Mouse (Mus musculus) forebrain, embryonic 14.5 days (tissue): ENCODE data around the gene AI854703. TPM values are rescaled to one million over a fixed set of nuclear protein-coding genes. Genes with fewer than 3 reads are reported as not detected.

Source experiments
- ATAC-seq: fragments of 200-750 bp; cut with Nextera tagmentation; 2 replicates; pipeline ENCODE4 v1.8.0; 2017; ENCODE audit warnings: mild to moderate bottlenecking, moderate library complexity
- DNase-seq: peaks from one replicate; pipeline ENCODE4 v3.0.0-alpha.2; 2015; ENCODE audit warnings: low spot score
- H3K27ac ChIP-seq: fragments of 300-500 bp; sonication (generic); 2 replicates; pipeline ENCODE4 v1.5.1; 2014; ENCODE audit warnings: low read depth, mild to moderate bottlenecking, control low read depth, low read length, moderate library complexity
- H3K27me3 ChIP-seq: fragments of 300-500 bp; sonication (generic); replicated peaks from 2 replicates; pipeline ENCODE4 v1.6.1; 2014; ENCODE audit warnings: low read length, control low read depth, mixed read lengths; ENCODE audit not compliant: control insufficient read depth, insufficient read depth
- H3K36me3 ChIP-seq: fragments of 300-500 bp; sonication (generic); 2 replicates; pipeline ENCODE4 v1.6.1; 2014; ENCODE audit warnings: low read length, control low read depth; ENCODE audit not compliant: control insufficient read depth, insufficient read depth
- H3K4me1 ChIP-seq: fragments of 300-500 bp; sonication (generic); 2 replicates; pipeline ENCODE4 v1.6.1; 2014; ENCODE audit warnings: antibody characterized with exemption, low read length, control low read depth; ENCODE audit not compliant: control insufficient read depth, insufficient read depth
- H3K4me2 ChIP-seq: fragments of 300-500 bp; sonication (generic); 2 replicates; pipeline ENCODE4 v1.6.1; 2014; ENCODE audit warnings: mild to moderate bottlenecking, control low read depth, low read length
- H3K4me3 ChIP-seq: fragments of 300-500 bp; sonication (generic); 2 replicates; pipeline ENCODE4 v1.5.1; 2014; ENCODE audit warnings: low read depth, low read length, control low read depth
- H3K9ac ChIP-seq: fragments of 300-500 bp; sonication (generic); 2 replicates; pipeline ENCODE4 v1.6.1; 2014; ENCODE audit warnings: mild to moderate bottlenecking, low read length, control low read depth, moderate library complexity
- H3K9me3 ChIP-seq: fragments of 300-500 bp; sonication (generic); replicated peaks from 2 replicates; pipeline ENCODE4 v1.6.1; 2016; ENCODE audit warnings: low read length, control low read depth, mixed read lengths; ENCODE audit not compliant: control insufficient read depth
- WGBS: fragments of 180-500 bp; shearing (Covaris S2); extraction: QIAGEN DNeasy Blood & Tissue Kit; methylation state at CpG from one replicate; pipeline ENCODE4 v1.1.7; 2014; 5-methylcytosine and 5-hydroxymethylcytosine counted together
- polyA plus RNA-seq: library from polyadenylated mRNA; unstranded; fragments of >200 nt; fragmentation: Nextera tagmentation; extraction: Ambion mirVana; gene quantifications from 2 replicates; pipeline ENCODE4 v1.2.1, GENCODE M21; 2014

AI854703 gene
- 8.2 and 9.7 TPM in 2 replicates for polyA plus RNA-seq

- Histone ChIP-seq H3K36me3 (peaks cover 6% of the 10 kb centered on the region; the same call in 1 of the 2 replicates), H3K4me1 (peaks cover 5% of the 10 kb centered on the region; the same call in 1 of the 2 replicates), H3K4me2 (peak within 1 kb of the TSS; percentile 73), H3K27ac (no peak within 1 kb of the TSS), H3K9me3 (no peaks in the 10 kb centered on the region), H3K9ac (peak within 1 kb of the TSS; percentile 55), H3K27me3 (peaks cover 17% of the 10 kb centered on the region), H3K4me3 (peak within 1 kb of the TSS; percentile 44)
- ATAC-seq, result no peak
- no peak for DNase-seq
- WGBS, result 17% methylated on average over 8 of the region's 8 CpGs
These were observed at the start of gene AI854703 for GRCm38 (mm10) chr6:48626464-48626863. Gene AI854703, plus strand, starts transcription at chr6:48626764.

DNA sequence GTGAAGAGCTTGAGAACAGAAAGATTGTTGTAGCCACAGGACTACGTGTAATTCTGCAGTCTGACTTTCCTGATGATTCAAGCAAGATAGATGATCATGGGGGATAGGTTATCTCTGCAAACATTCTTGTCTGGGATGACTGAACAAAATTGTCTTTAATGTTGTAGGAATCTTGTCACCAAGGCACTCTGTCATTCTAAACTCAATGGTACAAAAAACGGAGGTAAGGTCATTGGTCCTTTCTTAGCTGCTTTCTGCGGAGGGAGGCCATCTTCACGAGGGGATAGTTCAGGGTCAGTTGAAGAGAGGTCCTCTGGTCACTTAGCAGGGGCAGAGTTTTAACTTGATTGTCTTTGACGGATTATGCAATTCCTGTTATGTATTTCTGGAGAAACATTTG lies 47.8 kb upstream of the AI854703 start:
- H3K9ac ChIP-seq, result no peak overlapping the region
- no peak for DNase-seq
- 72% methylated on average over 5 of the region's 5 CpGs for WGBS

DNA sequence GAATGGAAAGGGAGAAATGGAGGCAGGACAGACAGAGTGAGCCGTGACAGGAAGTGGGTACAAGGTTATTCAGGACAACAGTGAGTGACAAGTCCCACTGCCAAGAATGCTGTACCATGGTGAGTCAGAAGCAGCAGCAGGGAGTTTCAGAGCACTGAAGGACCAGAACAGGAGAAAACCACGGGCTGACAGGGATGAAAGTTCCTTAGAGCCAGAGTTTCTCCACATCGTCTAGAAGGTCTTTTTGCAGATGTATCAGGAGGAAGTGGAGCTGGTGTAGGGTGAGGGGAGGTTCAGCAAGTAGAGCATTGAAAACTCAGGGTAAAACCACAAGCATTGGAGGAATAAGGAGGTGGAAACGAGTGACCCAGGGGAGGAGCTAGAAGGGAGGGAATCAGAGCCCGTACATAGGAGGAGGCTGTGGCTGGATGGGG lies 47.3 kb upstream of the AI854703 start:
- DNase-seq (no peak), ATAC-seq (no peak)
- no peaks in the 10 kb centered on the region for H3K4me1 ChIP-seq
- H3K36me3 ChIP-seq, result no peaks in the 10 kb centered on the region
- no peak overlapping the region for H3K4me2 ChIP-seq
- H3K9me3 ChIP-seq, result no peaks in the 10 kb centered on the region
- no peak overlapping the region for H3K4me3 ChIP-seq
- H3K27ac ChIP-seq, result no peak overlapping the region
- H3K9ac ChIP-seq, result no peak overlapping the region
- H3K27me3 ChIP-seq, result no peaks in the 10 kb centered on the region
- 42% methylated on average over 5 of the region's 5 CpGs for WGBS

More for the DNA sequence above, 47.8 kb upstream of the AI854703 start:
- H3K27me3 ChIP-seq, result no peaks in the 10 kb centered on the region
- H3K4me3 ChIP-seq, result no peak overlapping the region
- H3K4me1 ChIP-seq, result no peaks in the 10 kb centered on the region
- H3K36me3 ChIP-seq, result no peaks in the 10 kb centered on the region
- no peak overlapping the region for H3K4me2 ChIP-seq
- H3K27ac ChIP-seq, result no peak overlapping the region
- H3K9me3 ChIP-seq, result no peaks in the 10 kb centered on the region
- no peak for ATAC-seq

DNA sequence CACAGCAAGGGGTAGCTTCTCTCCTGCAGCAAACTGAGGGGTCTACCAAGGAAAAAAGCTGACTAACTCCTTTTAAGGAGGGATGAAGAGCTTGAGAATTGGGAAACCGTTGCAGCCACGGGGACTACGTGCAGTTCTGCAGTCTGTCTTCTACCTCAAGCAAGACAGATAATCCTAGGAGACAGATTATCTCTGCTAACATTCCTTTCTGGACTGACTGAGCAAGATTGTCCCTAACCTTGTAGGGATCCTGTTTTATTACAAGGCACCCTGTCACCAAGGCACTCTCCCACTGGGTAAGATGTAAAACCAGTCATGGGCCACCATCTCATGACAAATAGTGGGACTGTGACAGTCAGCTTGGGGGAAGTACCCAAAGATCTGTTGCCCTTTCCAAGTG lies 45.3 kb upstream of the AI854703 start:
- ATAC-seq (no peak), DNase-seq (no peak)
- no peaks in the 10 kb centered on the region for H3K36me3 ChIP-seq
- no peak overlapping the region for H3K4me2 ChIP-seq
- no peak overlapping the region for H3K4me3 ChIP-seq
- H3K9me3 ChIP-seq, result no peaks in the 10 kb centered on the region
- H3K4me1 ChIP-seq, result no peaks in the 10 kb centered on the region
- H3K9ac ChIP-seq, result no peak overlapping the region
- WGBS, result 25% methylated on average over 3 of the region's 3 CpGs
- no peak overlapping the region for H3K27ac ChIP-seq
- H3K27me3 ChIP-seq, result no peaks in the 10 kb centered on the region

DNA sequence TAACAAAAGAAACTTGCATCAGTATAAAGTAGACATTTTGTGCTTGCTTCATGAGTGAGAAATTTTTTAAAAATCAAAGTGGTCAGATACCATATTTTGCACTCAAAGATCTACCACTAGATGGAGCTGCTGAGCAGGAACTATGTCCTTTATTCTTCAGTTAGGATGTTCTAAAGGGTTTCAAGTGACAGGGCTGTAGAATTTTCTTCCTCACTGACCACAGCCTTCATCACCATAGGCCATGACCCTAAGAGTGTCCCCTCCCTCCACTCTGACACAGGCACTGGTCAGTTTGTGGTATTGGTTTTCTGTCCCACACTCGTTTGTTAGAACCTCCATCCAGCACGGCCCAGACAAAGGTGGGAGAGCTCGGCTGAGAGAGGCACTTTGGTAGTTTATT lies 44.5 kb upstream of the AI854703 start:
- no peaks in the 10 kb centered on the region for H3K27me3 ChIP-seq
- H3K9ac ChIP-seq, result no peak overlapping the region
- no peaks in the 10 kb centered on the region for H3K36me3 ChIP-seq
- H3K27ac ChIP-seq, result no peak overlapping the region
- no peak overlapping the region for H3K4me2 ChIP-seq
- peak; percentile 82 for DNase-seq
- 65% methylated on average over 3 of the region's 3 CpGs for WGBS
- H3K9me3 ChIP-seq, result no peaks in the 10 kb centered on the region
- H3K4me1 ChIP-seq, result no peaks in the 10 kb centered on the region
- H3K4me3 ChIP-seq, result no peak overlapping the region
- peak; percentile 40; the same call in 1 of the 2 replicates for ATAC-seq

DNA sequence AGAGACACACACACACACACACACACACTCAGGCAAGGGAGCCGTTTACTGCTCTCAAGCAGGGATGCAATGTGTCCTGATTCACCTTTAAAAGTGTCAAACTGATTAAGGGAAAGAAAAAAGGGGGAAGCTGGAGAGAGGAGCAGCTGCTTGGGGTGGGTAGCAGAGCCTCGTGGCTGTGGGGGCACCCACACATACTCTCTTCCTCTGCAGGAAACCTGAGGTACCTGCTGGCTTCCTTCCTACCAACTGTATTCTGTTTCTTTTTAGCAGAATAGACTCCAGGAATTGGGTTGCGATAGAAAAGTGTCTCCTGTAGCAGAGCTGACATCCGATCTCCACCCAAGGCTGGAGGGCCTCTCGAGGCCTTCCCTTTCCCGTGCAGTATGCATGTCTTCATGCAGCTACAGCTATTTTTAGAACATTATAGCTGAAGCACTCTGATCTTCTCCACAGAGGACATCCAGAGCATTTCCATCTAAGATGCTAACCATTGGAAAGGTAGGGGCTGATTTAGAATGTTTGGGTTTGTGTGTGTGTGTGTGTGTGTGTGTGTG lies 37.3 kb upstream of the AI854703 start, which contains the start of gene Gm45021:
Gm45021 (plus strand) TSS at position 417 of the 557 bp plus-strand sequence.
- DNase-seq (no peak), ATAC-seq (no peak)
- Histone ChIP-seq H3K9me3 (no peaks in the 10 kb centered on the region), H3K4me3 (no peak within 1 kb of the TSS), H3K4me2 (no peak within 1 kb of the TSS), H3K9ac (no peak within 1 kb of the TSS), H3K4me1 (peaks cover 6% of the 10 kb centered on the region; the same call in 1 of the 2 replicates), H3K27ac (no peak within 1 kb of the TSS), H3K27me3 (no peaks in the 10 kb centered on the region), H3K36me3 (no peaks in the 10 kb centered on the region)
- 72% methylated on average over 6 of the region's 6 CpGs for WGBS

DNA sequence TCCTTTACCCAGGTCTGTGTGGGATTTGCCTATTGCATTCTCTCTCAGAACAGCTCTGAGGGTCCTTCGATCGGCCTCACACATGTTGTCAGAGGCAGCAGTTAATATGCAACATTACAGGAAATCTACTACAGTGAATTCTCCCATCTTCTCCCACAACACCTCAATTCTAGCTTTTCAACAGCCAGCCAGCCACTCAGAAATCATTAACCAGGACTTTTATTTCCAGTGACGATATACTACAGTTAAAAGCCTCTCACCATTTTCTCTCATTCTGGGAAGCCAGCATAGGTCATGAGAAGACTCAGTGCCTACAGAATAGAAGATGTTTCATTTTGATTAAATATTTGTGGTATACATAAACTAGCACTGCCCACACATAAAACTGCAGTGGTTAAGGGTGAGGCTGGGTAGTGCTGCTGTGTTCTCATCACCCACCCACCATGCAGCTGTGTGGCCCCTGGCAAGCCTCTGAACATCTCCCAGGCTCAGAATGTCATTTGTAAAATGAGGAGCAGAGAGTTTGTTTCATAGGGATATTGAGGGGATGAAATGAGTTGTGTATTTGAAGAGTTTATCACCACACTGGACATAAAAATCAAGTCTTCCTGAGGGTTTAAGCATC lies 35.2 kb upstream of the AI854703 start:
- H3K36me3 ChIP-seq, result peaks cover 4% of the 10 kb centered on the region

GRCm38 (mm10) chr6:48591871-48592270 lies 34.7 kb upstream of the AI854703 start:
- H3K4me1 ChIP-seq, result peaks cover 13% of the 10 kb centered on the region
- H3K4me2 ChIP-seq, result no peak overlapping the region
- H3K4me3 ChIP-seq, result no peak overlapping the region
- 94% methylated on average over 6 of the region's 6 CpGs for WGBS
- no peaks in the 10 kb centered on the region for H3K27me3 ChIP-seq
- peaks cover 9% of the 10 kb centered on the region for H3K36me3 ChIP-seq
- H3K9ac ChIP-seq, result no peak overlapping the region
- peaks cover 7% of the 10 kb centered on the region; the same call in 1 of the 2 replicates for H3K9me3 ChIP-seq
- no peak for ATAC-seq
- no peak for DNase-seq
- H3K27ac ChIP-seq, result no peak overlapping the region

More for the DNA sequence above, 35.2 kb upstream of the AI854703 start:
- ATAC-seq, result no peak
- no peak overlapping the region for H3K4me2 ChIP-seq
- H3K27me3 ChIP-seq, result no peaks in the 10 kb centered on the region
- no peak overlapping the region for H3K9ac ChIP-seq
- H3K9me3 ChIP-seq, result peaks cover 2% of the 10 kb centered on the region; the same call in 1 of the 2 replicates
- WGBS, result 91% methylated on average over 3 of the region's 3 CpGs
- no peak overlapping the region for H3K4me3 ChIP-seq
- peaks cover 13% of the 10 kb centered on the region for H3K4me1 ChIP-seq
- DNase-seq, result no peak
- H3K27ac ChIP-seq, result no peak overlapping the region
